Mouse (Mus musculus) hindbrain, embryonic 13.5 days (tissue): ENCODE data around the gene C8b. TPM values are rescaled to one million over a fixed set of nuclear protein-coding genes. Genes with fewer than 3 reads are reported as not detected.

Experiments used
- ATAC-seq: fragments of 200-750 bp; cut with Nextera tagmentation; 2 replicates; pipeline ENCODE4 v1.8.0; 2017; ENCODE audit warnings: moderate TSS enrichment; ENCODE audit not compliant: low FRiP score
- H3K27ac ChIP-seq: fragments of 300-500 bp; sonication (generic); 2 replicates; pipeline ENCODE4 v1.5.1; 2015; ENCODE audit warnings: inconsistent platforms, mild to moderate bottlenecking, moderate library complexity
- H3K27me3 ChIP-seq: fragments of 300-500 bp; sonication (generic); 2 replicates; pipeline ENCODE4 v1.6.1; 2015; ENCODE audit warnings: mild to moderate bottlenecking, inconsistent platforms
- H3K36me3 ChIP-seq: fragments of 300-500 bp; sonication (generic); 2 replicates; pipeline ENCODE4 v1.6.1; 2015; ENCODE audit warnings: mild to moderate bottlenecking, inconsistent platforms
- H3K4me1 ChIP-seq: fragments of 300-500 bp; sonication (generic); replicated peaks from 2 replicates; pipeline ENCODE4 v1.6.1; 2015; ENCODE audit warnings: inconsistent platforms
- H3K4me2 ChIP-seq: fragments of 300-500 bp; sonication (generic); 2 replicates; pipeline ENCODE4 v1.6.1; 2015; ENCODE audit warnings: inconsistent platforms, mild to moderate bottlenecking, moderate library complexity
- H3K4me3 ChIP-seq: fragments of 300-500 bp; sonication (generic); 2 replicates; pipeline ENCODE4 v1.5.1; 2015; ENCODE audit warnings: mild to moderate bottlenecking, inconsistent platforms
- H3K9ac ChIP-seq: fragments of 300-500 bp; sonication (generic); 2 replicates; pipeline ENCODE4 v1.6.1; 2015; ENCODE audit warnings: mild to moderate bottlenecking, inconsistent platforms
- H3K9me3 ChIP-seq: fragments of 300-500 bp; sonication (generic); 2 replicates; pipeline ENCODE4 v1.6.1; 2016; ENCODE audit warnings: inconsistent platforms
- WGBS: fragments of 180-500 bp; shearing (Covaris S2); methylation state at CpG from one replicate; pipeline ENCODE4 v1.1.7; 2015; 5-methylcytosine and 5-hydroxymethylcytosine counted together
- polyA plus RNA-seq: library from polyadenylated mRNA; unstranded; fragments of >200 nt; fragmentation: Nextera tagmentation; extraction: Ambion mirVana; gene quantifications from 2 replicates; pipeline ENCODE4 v1.2.1, GENCODE M21; 2015

The C8b gene
- polyA plus RNA-seq, 1 experiment from 2014 or later: not detected

DNA sequence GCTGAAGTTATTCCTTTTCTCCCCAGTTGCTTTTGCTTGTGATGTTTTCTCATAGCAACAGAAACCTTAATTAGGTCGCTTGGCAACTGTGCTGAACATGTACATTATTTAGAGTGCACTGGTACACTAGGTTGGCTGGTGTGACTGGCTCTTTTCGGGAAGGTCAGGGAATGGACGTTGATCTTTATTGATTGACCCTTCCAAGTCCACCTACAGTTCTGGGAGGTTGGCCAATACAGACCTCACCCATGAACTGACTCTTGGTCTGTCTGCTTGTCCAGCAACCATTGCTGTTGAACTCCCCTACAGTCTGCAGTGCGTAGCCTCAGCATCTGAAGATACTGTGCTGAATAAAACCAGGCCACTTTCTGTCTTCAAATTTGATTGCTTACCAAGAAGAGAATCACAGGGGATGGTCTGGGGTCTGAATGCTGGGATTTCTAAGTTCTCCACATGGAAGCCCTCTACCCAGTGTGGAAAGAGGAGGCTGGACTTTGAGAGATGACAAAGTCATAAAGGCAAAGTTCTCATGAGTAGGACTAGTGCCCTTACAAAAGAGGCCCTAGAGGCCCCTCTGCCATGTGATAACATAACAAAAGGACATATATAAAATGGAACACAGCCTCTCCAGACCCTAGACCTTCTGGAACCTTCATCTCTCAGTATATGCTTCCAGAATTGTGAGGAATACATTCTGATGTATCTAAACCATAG is 50.6 kb downstream of the C8b start:
- no peak overlapping the region for H3K9ac ChIP-seq
- H3K27me3 ChIP-seq: no peaks in the 10 kb centered on the region
- H3K4me1 ChIP-seq: no peaks in the 10 kb centered on the region
- ATAC-seq: no peak
- no peak overlapping the region for H3K4me2 ChIP-seq
- H3K36me3 ChIP-seq: no peaks in the 10 kb centered on the region
- WGBS: 85% methylated on average over 4 of the region's 4 CpGs
- H3K4me3 ChIP-seq: no peak overlapping the region
- H3K27ac ChIP-seq: no peak overlapping the region
- H3K9me3 ChIP-seq: no peaks in the 10 kb centered on the region

DNA sequence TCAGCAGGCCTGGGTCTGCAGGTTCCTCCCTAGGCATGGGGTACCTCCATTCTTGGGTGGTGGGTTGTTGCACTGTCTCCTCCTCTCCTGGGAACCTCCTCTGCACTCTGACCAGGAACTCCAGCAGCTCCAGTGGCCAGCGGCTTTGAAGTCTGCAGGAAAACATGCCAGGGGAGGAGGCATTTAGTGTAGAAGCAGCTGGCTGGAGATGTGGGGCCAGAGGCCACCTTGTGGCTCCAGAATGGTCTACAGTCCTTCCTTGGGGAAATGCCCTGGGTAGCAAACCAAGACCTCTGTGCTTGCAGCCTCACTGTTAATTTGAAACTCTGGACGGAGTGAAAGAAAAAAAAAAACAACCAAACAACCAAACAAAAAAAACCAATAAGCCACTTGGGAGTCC is 51.4 kb downstream of the C8b start:
- WGBS: 59% methylated on average over 2 of the region's 2 CpGs
- Histone ChIP-seq H3K4me2 (no peak overlapping the region), H3K9ac (no peak overlapping the region), H3K27me3 (0 out of 2 replicates have a peak, but pooled peaks cover 3% of the 10 kb centered on the region), H3K36me3 (no peaks in the 10 kb centered on the region), H3K27ac (no peak overlapping the region), H3K4me1 (no peaks in the 10 kb centered on the region), H3K4me3 (no peak overlapping the region), H3K9me3 (no peaks in the 10 kb centered on the region)
- no peak for ATAC-seq

DNA sequence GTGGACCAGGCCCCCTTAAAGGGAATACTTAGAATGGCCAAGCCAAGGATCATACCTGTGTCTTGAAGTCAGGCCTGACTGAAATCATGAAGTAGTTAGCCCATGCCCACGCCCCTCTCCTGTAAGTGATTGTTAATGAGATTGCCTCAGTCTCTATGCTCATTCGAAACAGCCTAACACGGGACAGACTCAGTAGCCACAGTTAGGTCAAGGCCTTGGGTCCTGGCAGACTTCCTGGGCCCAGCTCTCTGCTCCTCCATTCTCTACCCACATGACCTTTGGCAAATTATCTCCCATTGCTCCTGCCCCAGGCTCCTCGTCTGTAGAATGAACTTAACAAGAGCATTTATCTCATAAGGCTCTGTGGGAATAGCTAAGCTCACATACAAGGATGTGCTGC is 52.9 kb downstream of the C8b start:
- WGBS: 67% methylated on average over 4 of the region's 4 CpGs
- ATAC-seq: no peak
- H3K36me3 ChIP-seq: no peaks in the 10 kb centered on the region

DNA sequence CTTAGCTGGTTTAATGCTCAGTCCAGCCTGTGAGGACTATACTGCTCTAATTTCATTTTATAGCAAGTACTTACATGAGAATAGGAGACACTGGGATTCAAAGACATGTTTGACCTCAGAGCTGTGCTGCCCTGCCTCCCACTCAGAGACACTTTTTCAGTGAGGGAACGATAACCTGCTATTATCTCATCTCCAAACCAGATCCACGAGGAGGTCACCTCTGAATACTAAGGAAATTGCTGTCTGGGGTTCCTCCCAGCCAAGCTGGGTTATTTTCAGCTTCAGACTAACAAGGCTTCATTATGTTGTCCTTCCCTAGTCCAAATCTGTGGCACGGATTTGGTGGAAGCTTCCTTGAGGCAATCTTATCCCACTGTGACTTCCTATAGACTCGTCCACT is 53.8 kb downstream of the C8b start:
- Histone ChIP-seq H3K4me2 (no peak overlapping the region), H3K9ac (no peak overlapping the region), H3K27ac (no peak overlapping the region), H3K27me3 (0 out of 2 replicates have a peak, but pooled peaks cover 3% of the 10 kb centered on the region), H3K36me3 (no peaks in the 10 kb centered on the region), H3K4me3 (no peak overlapping the region), H3K4me1 (no peaks in the 10 kb centered on the region), H3K9me3 (no peaks in the 10 kb centered on the region)
- 81% methylated on average over 4 of the region's 4 CpGs for WGBS
- ATAC-seq: no peak

More for the DNA sequence above, 52.9 kb downstream of the C8b start:
- no peak overlapping the region for H3K27ac ChIP-seq
- no peak overlapping the region for H3K4me3 ChIP-seq
- no peaks in the 10 kb centered on the region for H3K4me1 ChIP-seq
- no peaks in the 10 kb centered on the region for H3K9me3 ChIP-seq
- H3K9ac ChIP-seq: no peak overlapping the region
- no peak overlapping the region for H3K4me2 ChIP-seq
- 0 out of 2 replicates have a peak, but pooled peaks cover 3% of the 10 kb centered on the region for H3K27me3 ChIP-seq

DNA sequence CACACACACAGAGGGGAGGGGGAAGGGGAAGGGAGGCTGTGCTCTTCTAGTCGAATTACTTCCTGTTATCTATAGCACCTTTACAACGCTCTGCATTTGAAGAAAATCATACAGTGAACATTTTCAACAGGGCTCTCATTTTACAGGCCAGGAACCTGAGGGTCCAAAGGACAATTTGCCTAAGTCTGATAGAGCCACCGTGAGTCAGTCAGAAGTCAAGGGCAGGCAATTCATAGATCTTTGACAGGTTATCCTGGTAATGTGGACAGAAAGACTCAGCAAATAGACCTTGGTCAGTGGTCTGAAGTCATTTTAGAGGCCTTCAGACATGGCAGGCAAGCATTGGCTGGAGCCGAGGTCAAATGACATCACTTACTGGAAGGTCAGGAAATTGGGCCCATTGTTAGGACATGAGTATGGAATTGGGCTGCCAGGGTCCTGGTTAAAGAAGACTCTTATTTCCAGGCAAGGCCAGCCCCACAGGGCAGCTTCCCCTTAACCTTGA is 57.5 kb downstream of the C8b start:
- ATAC-seq: no peak
- Histone ChIP-seq H3K4me3 (no peak overlapping the region), H3K9ac (no peak overlapping the region), H3K9me3 (no peaks in the 10 kb centered on the region), H3K4me2 (no peak overlapping the region), H3K4me1 (no peaks in the 10 kb centered on the region), H3K36me3 (no peaks in the 10 kb centered on the region), H3K27me3 (0 out of 2 replicates have a peak, but pooled peaks cover 3% of the 10 kb centered on the region), H3K27ac (no peak overlapping the region)
- WGBS: 89% methylated on average over 4 of the region's 4 CpGs

DNA sequence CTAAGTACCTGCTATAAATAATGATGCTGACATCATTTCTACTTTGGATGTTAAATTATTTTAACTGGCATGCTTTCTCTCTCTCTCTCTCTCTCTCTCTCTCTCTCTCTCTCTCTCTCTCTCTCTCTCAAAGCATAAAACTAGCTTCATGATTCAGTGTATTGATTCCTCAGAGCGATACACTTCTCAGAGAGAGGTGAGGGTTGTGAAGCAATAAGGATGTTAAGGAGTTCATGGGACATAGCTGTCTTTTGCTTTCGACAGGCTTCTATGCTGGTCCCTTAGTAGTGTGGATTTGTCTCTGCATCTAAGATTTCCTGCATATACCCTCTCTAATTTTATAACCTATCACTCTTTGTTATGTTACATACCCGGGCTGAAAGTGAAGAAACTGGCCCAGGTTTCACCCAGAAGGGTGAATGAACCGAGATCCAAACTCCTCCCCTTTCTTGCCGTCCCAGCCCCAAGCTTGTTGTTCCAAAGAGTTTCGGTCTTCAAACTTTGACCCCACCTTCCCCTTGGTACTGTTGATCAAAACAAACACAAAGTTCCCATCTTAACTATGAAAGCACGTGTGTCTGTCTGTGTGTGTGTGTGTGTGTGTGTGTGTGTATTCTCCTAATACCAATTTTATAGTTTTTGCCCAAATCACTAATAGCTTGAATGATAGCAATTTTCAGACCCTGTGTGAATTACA is 58.4 kb downstream of the C8b start:
- Histone ChIP-seq H3K9ac (no peak overlapping the region), H3K27me3 (0 out of 2 replicates have a peak, but pooled peaks cover 3% of the 10 kb centered on the region), H3K36me3 (no peaks in the 10 kb centered on the region), H3K4me2 (no peak overlapping the region), H3K27ac (no peak overlapping the region), H3K4me3 (no peak overlapping the region), H3K4me1 (no peaks in the 10 kb centered on the region), H3K9me3 (no peaks in the 10 kb centered on the region)
- WGBS: 72% methylated on average over 7 of the region's 7 CpGs
- ATAC-seq: no peak

DNA sequence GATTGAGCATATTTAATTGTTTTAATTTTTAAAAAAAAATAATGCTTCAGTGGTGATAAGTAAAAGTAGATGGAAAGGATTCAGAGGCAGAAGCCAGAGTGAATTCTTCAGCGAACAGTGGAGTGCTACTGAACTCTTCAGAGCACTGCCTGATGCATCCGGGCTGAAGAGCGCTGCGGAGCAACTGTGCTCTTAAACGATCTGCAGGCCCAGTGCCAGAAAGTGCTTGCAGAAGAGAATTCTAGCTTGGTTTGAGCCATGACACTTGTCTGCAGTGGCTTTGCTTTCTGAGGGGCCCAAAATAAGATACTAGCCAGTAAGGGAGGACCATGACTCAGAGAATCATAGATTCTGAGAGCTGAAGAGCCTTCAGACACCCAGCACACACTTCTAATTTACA is 62.8 kb downstream of the C8b start:
- H3K4me3 ChIP-seq: no peak overlapping the region
- H3K4me1 ChIP-seq: no peaks in the 10 kb centered on the region
- H3K9me3 ChIP-seq: no peaks in the 10 kb centered on the region
- ATAC-seq: no peak
- 88% methylated on average over 5 of the region's 5 CpGs for WGBS
- H3K27ac ChIP-seq: no peak overlapping the region
- H3K4me2 ChIP-seq: no peak overlapping the region
- no peaks in the 10 kb centered on the region for H3K27me3 ChIP-seq
- no peak overlapping the region for H3K9ac ChIP-seq
- no peaks in the 10 kb centered on the region for H3K36me3 ChIP-seq

DNA sequence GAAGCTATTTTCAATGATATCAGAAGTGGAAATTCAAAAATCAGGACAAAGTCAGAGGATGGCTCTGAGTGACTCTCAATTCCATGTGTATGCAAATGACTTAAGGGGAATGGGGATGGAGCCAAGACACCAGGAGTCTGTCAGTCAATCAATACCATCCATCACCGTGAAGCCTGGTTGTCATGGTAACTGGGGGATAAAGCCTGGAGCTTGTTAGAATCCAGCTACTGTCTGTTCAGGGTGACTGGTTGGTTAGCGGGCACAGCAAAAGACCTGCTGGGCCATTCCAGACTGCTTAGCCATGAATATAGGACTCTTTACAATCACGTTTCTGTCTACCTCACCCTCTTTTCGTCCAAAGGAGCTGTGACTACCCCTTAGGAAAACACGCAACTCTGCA is 69.0 kb downstream of the C8b start:
- Histone ChIP-seq H3K4me3 (no peak overlapping the region), H3K4me2 (no peak overlapping the region), H3K9me3 (no peaks in the 10 kb centered on the region), H3K4me1 (peaks cover 18% of the 10 kb centered on the region), H3K27me3 (no peaks in the 10 kb centered on the region), H3K36me3 (no peaks in the 10 kb centered on the region), H3K27ac (peak overlapping the region; percentile 53), H3K9ac (no peak overlapping the region)
- 7% methylated on average over 5 of the region's 5 CpGs for WGBS
- peak; percentile 72; the same call in 1 of the 2 replicates for ATAC-seq

DNA sequence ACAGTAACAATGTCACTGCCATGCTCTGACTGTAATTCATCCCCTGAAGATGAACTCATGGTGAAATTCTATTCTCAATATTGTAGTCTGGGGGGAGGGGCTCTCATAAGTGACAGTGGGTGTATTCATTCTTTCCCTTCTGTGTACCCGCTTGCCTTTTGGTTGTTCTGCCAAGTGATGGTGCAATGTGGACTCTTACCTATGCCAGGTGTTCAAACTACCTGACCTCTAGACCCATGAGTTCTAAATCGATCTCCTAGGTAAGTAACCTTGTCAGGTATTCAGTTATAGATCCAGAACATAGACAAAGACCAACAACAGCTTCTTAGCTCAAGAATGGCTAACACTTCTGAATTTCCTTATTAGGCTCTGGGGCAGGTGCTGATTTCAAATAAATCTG is 72.2 kb downstream of the C8b start:
- ATAC-seq: no peak
- WGBS: 91% methylated on average over 2 of the region's 2 CpGs
- no peak overlapping the region for H3K4me2 ChIP-seq

DNA sequence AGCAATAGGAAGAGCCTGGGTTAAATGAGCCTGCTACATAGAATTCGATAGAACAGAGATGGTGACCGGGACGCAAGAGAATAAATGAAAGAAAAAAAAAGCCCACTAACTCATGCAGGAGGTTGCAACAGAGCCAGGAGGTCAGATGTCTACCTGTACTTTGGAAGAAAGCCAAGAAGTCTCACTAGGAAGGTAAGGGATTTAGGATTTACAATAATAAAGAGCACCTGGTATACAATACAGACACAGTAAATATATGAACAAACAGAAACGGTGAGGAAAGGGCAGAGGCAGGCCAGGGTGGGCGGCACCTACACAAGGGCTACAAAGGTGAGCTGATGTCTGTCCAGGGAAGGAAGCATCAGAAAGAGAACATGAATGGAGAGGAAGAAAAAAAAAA is 76.1 kb downstream of the C8b start:
- Histone ChIP-seq H3K36me3 (no peaks in the 10 kb centered on the region), H3K4me2 (no peak overlapping the region), H3K9ac (no peak overlapping the region), H3K4me1 (0 out of 2 replicates have a peak, but pooled peaks cover 3% of the 10 kb centered on the region), H3K27ac (no peak overlapping the region), H3K27me3 (no peaks in the 10 kb centered on the region), H3K4me3 (no peak overlapping the region), H3K9me3 (no peaks in the 10 kb centered on the region)
- WGBS: 78% methylated on average over 5 of the region's 5 CpGs
- ATAC-seq: no peak

More for the DNA sequence above, 72.2 kb downstream of the C8b start:
- H3K27ac ChIP-seq: no peak overlapping the region
- H3K9ac ChIP-seq: no peak overlapping the region
- no peaks in the 10 kb centered on the region for H3K36me3 ChIP-seq
- H3K9me3 ChIP-seq: no peaks in the 10 kb centered on the region
- H3K27me3 ChIP-seq: no peaks in the 10 kb centered on the region
- peaks cover 18% of the 10 kb centered on the region for H3K4me1 ChIP-seq
- no peak overlapping the region for H3K4me3 ChIP-seq

DNA sequence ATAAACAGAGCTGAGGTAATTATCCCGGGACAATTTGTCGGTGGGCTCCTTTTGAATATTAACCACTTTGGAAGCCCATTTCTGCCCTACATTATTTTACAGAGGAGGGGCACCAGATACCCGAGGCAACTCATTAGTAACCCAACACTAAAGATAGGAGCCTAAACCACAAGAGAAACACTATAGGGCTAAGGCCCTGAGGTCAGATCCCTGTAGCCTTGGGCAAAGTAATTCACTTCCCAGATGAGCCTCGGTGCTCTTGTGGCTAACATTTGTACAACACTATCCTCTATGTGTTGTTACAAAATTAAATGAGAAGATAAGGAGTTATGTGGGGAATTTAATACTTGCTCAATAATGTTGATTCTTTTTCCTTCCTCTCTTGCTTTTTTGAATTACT is 77.4 kb downstream of the C8b start:
- H3K4me3 ChIP-seq: no peak overlapping the region
- no peak overlapping the region for H3K4me2 ChIP-seq
- no peaks in the 10 kb centered on the region for H3K36me3 ChIP-seq
- H3K4me1 ChIP-seq: no peaks in the 10 kb centered on the region
- H3K9me3 ChIP-seq: no peaks in the 10 kb centered on the region
- no peak overlapping the region for H3K27ac ChIP-seq
- no peaks in the 10 kb centered on the region for H3K27me3 ChIP-seq
- 36% methylated on average over 4 of the region's 4 CpGs for WGBS
- no peak overlapping the region for H3K9ac ChIP-seq
- no peak for ATAC-seq
